Mouse (Mus musculus) limb, embryonic 11.5 days (tissue): ENCODE measurements around the gene Hsd17b1. TPM values are rescaled to one million over a fixed set of nuclear protein-coding genes. Genes with fewer than 3 reads are reported as not detected.

Source experiments
- ATAC-seq: fragments of 200-750 bp; cut with Nextera tagmentation; 2 replicates; pipeline ENCODE4 v1.8.0; 2017; ENCODE audit warnings: low read depth; ENCODE audit not compliant: insufficient number of reproducible peaks, low FRiP score, low TSS enrichment
- DNase-seq: peaks from one replicate; pipeline ENCODE4 v3.0.0-alpha.2; 2015; ENCODE audit warnings: low spot score
- H3K27ac ChIP-seq: fragments of 300-500 bp; sonication (generic); replicated peaks from 2 replicates; pipeline ENCODE4 v1.5.1; 2014; ENCODE audit warnings: low read depth, mild to moderate bottlenecking, low read length
- H3K27me3 ChIP-seq: fragments of 300-500 bp; sonication (generic); 2 replicates; pipeline ENCODE4 v1.6.1; 2014; ENCODE audit warnings: mild to moderate bottlenecking, low read length, mixed read lengths; ENCODE audit not compliant: control insufficient read depth, insufficient read depth
- H3K36me3 ChIP-seq: fragments of 300-500 bp; sonication (generic); 2 replicates; pipeline ENCODE4 v1.6.1; 2014; ENCODE audit warnings: mild to moderate bottlenecking, low read length, moderate library complexity, mixed read lengths; ENCODE audit not compliant: control insufficient read depth, insufficient read depth
- H3K4me1 ChIP-seq: fragments of 300-500 bp; sonication (generic); 2 replicates; pipeline ENCODE4 v1.6.1; 2014; ENCODE audit warnings: low read length, mixed read lengths; ENCODE audit not compliant: control insufficient read depth, insufficient read depth
- H3K4me2 ChIP-seq: fragments of 300-500 bp; sonication (generic); 2 replicates; pipeline ENCODE4 v1.6.1; 2014; ENCODE audit warnings: low read depth, mild to moderate bottlenecking, moderate library complexity; ENCODE audit not compliant: severe bottlenecking
- H3K4me3 ChIP-seq: fragments of 300-500 bp; sonication (generic); 2 replicates; pipeline ENCODE4 v1.5.1; 2014; ENCODE audit warnings: low read depth, low read length
- H3K9ac ChIP-seq: fragments of 300-500 bp; sonication (generic); 2 replicates; pipeline ENCODE4 v1.6.1; 2014; ENCODE audit warnings: mild to moderate bottlenecking, low read length
- H3K9me3 ChIP-seq: fragments of 300-500 bp; sonication (generic); 2 replicates; pipeline ENCODE4 v1.6.1; 2016; ENCODE audit warnings: low read length; ENCODE audit not compliant: control insufficient read depth
- WGBS: fragments of 180-500 bp; shearing (Covaris S2); extraction: QIAGEN DNeasy Blood & Tissue Kit; methylation state at CpG from one replicate; pipeline ENCODE4 v1.1.7; 2014; 5-methylcytosine and 5-hydroxymethylcytosine counted together
- polyA plus RNA-seq: library from polyadenylated mRNA; unstranded; fragments of >200 nt; fragmentation: Nextera tagmentation; extraction: Ambion mirVana; gene quantifications from 2 replicates; pipeline ENCODE4 v1.2.1, GENCODE M21; 2014

The Hsd17b1 gene
- polyA plus RNA-seq, 1 experiment from 2014 or later, result 0.15 TPM

DNA sequence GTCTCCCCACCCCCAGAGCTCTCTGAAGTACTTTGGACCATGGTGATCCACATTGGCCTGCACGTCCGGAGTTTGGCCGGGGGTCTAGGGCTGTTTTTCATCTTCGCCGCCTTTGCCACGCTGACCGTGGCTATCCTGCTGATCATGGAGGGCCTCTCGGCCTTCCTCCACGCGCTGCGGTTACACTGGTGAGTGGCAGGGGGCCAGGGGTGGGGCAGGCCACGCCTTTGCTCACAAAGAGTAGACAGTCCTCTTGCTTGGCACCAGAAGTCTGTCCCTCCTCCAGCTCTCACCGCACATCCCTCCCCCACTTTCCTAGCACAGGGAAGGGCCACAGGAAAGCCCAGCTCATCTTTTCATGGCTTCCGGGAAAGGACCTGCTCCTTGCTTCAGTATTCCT lies 22.8 kb upstream of the Hsd17b1 start:
- no peaks in the 10 kb centered on the region for H3K4me1 ChIP-seq
- no peak overlapping the region for H3K4me3 ChIP-seq
- H3K9ac ChIP-seq, result no peak overlapping the region
- no peak overlapping the region for H3K4me2 ChIP-seq
- DNase-seq (no peak), ATAC-seq (no peak)
- peaks cover 3% of the 10 kb centered on the region; the same call in 1 of the 2 replicates for H3K36me3 ChIP-seq
- H3K9me3 ChIP-seq, result no peaks in the 10 kb centered on the region
- WGBS, result 87% methylated on average over 14 of the region's 14 CpGs
- no peak overlapping the region for H3K27ac ChIP-seq
- no peaks in the 10 kb centered on the region for H3K27me3 ChIP-seq

GRCm38 (mm10) chr11:101056885-101057284 lies 21.3 kb upstream of the Hsd17b1 start:
- no peak overlapping the region for H3K9ac ChIP-seq
- 40% methylated on average over 8 of the region's 8 CpGs for WGBS
- H3K4me3 ChIP-seq, result no peak overlapping the region
- DNase-seq (no peak), ATAC-seq (no peak)
- H3K27ac ChIP-seq, result no peak overlapping the region
- H3K4me2 ChIP-seq, result no peak overlapping the region
- no peaks in the 10 kb centered on the region for H3K4me1 ChIP-seq
- H3K36me3 ChIP-seq, result no peaks in the 10 kb centered on the region; the same call in 1 of the 2 replicates
- H3K9me3 ChIP-seq, result no peaks in the 10 kb centered on the region
- H3K27me3 ChIP-seq, result no peaks in the 10 kb centered on the region

GRCm38 (mm10) chr11:101057860-101058259 lies 20.4 kb upstream of the Hsd17b1 start:
- H3K27me3 ChIP-seq, result no peaks in the 10 kb centered on the region
- DNase-seq (peak; percentile 90), ATAC-seq (no peak)
- no peak overlapping the region for H3K9ac ChIP-seq
- no peak overlapping the region for H3K4me2 ChIP-seq
- H3K27ac ChIP-seq, result no peak overlapping the region
- no peaks in the 10 kb centered on the region; the same call in 1 of the 2 replicates for H3K36me3 ChIP-seq
- no peaks in the 10 kb centered on the region for H3K9me3 ChIP-seq
- WGBS, result 39% methylated on average over 5 of the region's 5 CpGs
- H3K4me3 ChIP-seq, result no peak overlapping the region
- peaks cover under 1% of the 10 kb centered on the region; the same call in 1 of the 2 replicates for H3K4me1 ChIP-seq

GRCm38 (mm10) chr11:101058726-101059125 lies 19.5 kb upstream of the Hsd17b1 start:
- Histone ChIP-seq H3K4me2 (no peak overlapping the region), H3K4me3 (no peak overlapping the region), H3K9ac (no peak overlapping the region), H3K36me3 (no peaks in the 10 kb centered on the region), H3K27ac (no peak overlapping the region), H3K27me3 (no peaks in the 10 kb centered on the region), H3K4me1 (peaks cover 10% of the 10 kb centered on the region), H3K9me3 (no peaks in the 10 kb centered on the region)
- 62% methylated on average over 5 of the region's 5 CpGs for WGBS
- ATAC-seq (no peak), DNase-seq (no peak)

- no peak overlapping the region for H3K9ac ChIP-seq
- no peaks in the 10 kb centered on the region for H3K27me3 ChIP-seq
- no peak overlapping the region for H3K27ac ChIP-seq
- DNase-seq (no peak), ATAC-seq (no peak)
- no peak overlapping the region for H3K4me2 ChIP-seq
- peaks cover 11% of the 10 kb centered on the region for H3K4me1 ChIP-seq
- no peaks in the 10 kb centered on the region for H3K9me3 ChIP-seq
- H3K4me3 ChIP-seq, result no peak overlapping the region
- WGBS, result 84% methylated on average over 10 of the region's 10 CpGs
- H3K36me3 ChIP-seq, result no peaks in the 10 kb centered on the region
These were observed 18.7 kb upstream of the Hsd17b1 start for GRCm38 (mm10) chr11:101059473-101059872.

- Histone ChIP-seq H3K4me3 (no peak overlapping the region), H3K4me2 (no peak overlapping the region), H3K27ac (no peak overlapping the region), H3K4me1 (peaks cover 11% of the 10 kb centered on the region), H3K36me3 (no peaks in the 10 kb centered on the region), H3K9me3 (no peaks in the 10 kb centered on the region), H3K27me3 (no peaks in the 10 kb centered on the region), H3K9ac (no peak overlapping the region)
- DNase-seq (no peak), ATAC-seq (no peak)
- WGBS, result 86% methylated on average over 8 of the region's 8 CpGs
These were observed 18.1 kb upstream of the Hsd17b1 start for GRCm38 (mm10) chr11:101060126-101060525.

GRCm38 (mm10) chr11:101061049-101061448 lies 17.2 kb upstream of the Hsd17b1 start:
- Histone ChIP-seq H3K4me1 (peaks cover 11% of the 10 kb centered on the region), H3K36me3 (no peaks in the 10 kb centered on the region), H3K27me3 (no peaks in the 10 kb centered on the region), H3K27ac (no peak overlapping the region), H3K9ac (no peak overlapping the region), H3K9me3 (no peaks in the 10 kb centered on the region), H3K4me3 (no peak overlapping the region), H3K4me2 (no peak overlapping the region)
- ATAC-seq, result no peak
- DNase-seq, result no peak
- 85% methylated on average over 5 of the region's 5 CpGs for WGBS

GRCm38 (mm10) chr11:101062165-101062884 lies 15.9 kb upstream of the Hsd17b1 start:
- Histone ChIP-seq H3K4me2 (no peak overlapping the region), H3K36me3 (no peaks in the 10 kb centered on the region), H3K4me3 (no peak overlapping the region), H3K4me1 (peaks cover 11% of the 10 kb centered on the region), H3K9ac (no peak overlapping the region; the same call in 1 of the 2 replicates), H3K27me3 (no peaks in the 10 kb centered on the region), H3K9me3 (no peaks in the 10 kb centered on the region), H3K27ac (no peak overlapping the region)
- no peak for DNase-seq
- 82% methylated on average over 12 of the region's 12 CpGs for WGBS
- ATAC-seq, result no peak
